Mouse (Mus musculus) adrenal gland, adult 18-20 months (tissue): ENCODE data around the gene Magi1. TPM values are rescaled to one million over a fixed set of nuclear protein-coding genes. Genes with fewer than 3 reads are reported as not detected.
A peak's percentile ranks its signal among the peaks of the same experiment; 100 is the strongest.

Source experiments
- DNase-seq, 2 experiments: peaks; one replicate each; pipeline ENCODE4 v3.0.0; 2021 to 2022; ENCODE audit warnings: low spot score in 2 of 2
- total RNA-seq, 2 experiments: library from RNA; stranded (reverse); gene quantifications; 1 replicate in 1 of 2; 2 replicates in 1 of 2; pipeline ENCODE4 v1.2.3; 2021

The Magi1 gene
- total RNA-seq, 2 experiments from 2014 or later, result 12.5 to 27.9 TPM

DNA sequence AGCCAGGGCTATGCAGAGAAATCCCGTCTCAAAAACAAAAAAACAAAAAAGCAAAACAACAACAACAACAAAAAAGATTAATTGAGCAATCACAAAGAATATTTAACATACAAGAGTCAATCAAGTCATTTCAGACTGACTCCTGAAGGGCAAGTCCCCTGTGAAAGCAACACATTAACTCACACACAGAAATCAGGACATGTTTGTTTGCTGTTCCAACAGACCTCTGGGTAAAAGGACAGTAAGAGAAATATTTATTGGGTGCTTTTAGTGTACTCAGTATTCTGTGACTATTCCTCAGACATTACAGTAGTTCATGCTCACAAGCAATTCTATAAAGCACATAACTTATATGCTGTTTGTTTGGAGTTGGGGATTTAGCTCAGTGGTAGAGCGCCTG lies 23.7 kb downstream of the Magi1 start:
- no peak for DNase-seq

DNA sequence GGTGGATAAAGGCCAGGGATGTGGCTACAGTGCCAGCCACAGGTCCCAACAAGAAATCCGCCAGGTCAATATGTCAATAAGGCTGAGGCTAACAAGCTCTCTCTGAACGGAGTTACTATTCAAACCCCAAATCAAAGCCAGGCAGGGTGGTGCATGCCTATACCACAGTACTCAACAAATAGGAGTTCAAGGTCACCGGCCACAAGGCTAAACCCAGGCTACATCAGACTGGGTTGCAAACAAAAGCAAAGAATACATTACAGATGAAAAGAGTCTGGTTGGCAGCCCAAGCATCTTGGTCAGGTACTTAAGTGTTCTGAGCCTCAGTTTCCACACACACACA lies 25.9 kb downstream of the Magi1 start:
- no peak for DNase-seq

DNA sequence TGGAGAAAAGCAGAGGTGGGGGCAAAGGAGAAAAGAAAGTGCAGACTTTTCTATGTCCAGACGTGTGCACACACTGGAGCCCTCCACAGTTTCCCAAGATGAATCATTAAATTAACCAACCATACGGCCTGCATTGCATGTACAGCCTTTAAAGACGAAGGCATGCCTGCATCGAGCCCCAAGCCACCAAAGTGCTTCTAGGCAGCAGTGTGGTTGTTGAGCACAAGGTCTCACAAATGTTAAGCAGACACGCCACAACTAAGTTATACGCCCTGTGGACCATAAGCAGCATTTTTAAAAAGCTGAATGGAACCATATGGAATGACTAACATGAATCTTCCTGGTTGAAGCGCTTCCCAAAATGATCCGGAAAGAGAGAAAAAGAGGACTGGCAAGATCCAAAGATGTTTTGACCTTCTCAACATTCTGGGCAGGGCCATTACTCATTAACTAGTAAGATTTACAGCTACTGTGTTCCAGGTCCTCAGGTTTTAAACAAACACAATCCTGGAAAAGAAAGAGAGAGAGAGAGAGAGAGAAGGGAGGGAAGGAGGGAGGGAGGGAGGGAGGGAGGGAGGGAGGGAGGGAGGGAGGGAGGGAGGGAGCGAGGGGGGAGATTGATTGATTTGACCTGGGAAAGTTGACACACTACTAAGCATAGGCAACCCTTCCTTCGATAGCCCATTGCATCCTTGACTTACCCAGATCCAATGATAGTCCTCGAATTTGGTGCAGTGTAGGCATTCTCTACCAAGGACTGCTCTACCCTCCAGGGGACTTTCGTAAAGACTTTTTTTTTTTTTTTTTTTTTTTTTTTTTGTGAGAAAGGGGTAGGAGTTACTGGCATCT lies 26.5 kb downstream of the Magi1 start:
- no peak for DNase-seq

DNA sequence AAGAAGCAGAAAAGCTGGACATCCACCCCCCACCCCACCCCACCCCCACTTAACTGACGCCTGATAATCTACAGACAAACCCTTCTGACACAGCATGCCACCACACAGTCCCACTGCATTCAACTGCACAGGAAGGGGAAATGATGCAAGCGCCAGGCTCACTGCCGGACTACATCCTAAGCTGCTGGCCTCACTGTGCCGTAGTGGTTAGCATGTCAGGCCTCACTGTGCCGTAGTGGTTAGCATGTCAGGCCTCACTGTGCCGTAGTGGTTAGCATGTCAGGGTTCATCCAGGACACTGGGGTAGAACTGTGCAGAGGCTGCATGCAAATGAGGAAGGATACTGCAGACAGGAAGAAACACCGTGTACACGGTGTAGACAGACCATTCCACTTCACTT lies 29.8 kb downstream of the Magi1 start:
- no peak for DNase-seq

DNA sequence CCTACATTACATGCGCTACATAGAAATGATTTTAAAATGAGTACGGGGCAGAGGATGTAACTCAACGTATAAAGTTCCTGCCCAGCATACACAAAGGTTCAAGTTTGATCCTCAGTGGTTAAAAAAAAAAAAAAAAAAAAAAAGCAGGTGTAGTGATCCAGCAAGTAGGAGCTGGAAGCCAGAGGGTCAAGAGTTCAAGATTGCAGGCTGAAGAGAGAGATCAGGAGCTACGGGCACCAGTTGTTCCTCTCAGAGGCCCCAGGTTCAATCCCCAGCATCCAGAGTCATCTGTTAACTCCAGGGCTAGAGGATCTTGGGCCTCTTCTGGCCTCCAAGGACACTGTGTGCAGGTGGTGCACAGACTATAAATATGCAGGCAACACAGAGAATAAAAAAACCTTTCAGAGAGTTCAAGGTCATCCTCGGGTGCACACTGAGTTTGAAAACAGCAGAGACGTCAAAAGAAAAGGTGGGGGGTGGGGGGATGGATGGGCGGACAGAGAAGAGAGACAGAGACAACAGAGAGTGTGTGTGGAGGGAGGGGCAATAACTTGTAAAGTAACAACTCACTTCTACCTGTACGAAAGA lies 32.3 kb downstream of the Magi1 start:
- DNase-seq, result no peak

DNA sequence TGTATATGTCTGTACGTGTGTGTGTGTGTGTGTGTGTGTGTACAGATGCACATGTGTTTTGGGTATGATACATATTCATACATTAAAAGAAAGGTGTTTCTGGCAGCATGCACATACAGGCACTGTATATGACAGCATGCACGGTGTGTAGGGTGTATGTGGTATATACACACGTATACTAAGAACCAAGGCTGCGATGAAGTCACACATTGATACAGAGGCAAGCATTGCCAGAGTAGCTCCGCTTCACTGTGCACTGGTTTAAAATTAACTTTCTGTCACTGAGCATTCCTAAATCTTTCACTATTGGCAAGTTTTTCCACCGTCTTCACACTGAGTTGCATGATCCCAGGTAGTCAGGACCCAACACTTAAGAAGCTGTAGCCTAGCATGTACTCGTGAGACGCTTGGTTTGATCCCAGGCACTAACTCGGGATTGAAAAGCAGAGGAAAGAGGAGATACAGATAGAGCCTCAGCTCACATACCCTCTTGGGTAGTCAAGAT lies 34.4 kb downstream of the Magi1 start:
- no peak for DNase-seq

DNA sequence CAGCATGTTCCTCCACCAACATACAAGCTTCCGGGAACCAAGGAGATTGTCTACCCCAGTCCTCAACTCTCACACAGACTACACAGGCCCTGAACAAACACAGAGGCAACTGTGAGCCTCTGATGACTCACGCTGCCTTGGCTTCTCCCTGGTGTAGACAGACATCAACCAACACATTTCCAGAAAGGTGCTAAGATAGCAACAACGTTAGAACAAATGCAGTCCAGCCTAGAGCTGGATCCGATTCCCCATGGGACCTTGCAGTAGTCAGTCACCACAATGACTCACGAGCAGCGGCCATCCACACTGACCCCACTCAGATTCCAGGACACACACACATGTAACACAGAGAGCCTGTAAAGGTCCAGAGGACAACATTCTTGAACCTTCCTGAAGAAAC lies 42.5 kb downstream of the Magi1 start:
- no peak for DNase-seq

DNA sequence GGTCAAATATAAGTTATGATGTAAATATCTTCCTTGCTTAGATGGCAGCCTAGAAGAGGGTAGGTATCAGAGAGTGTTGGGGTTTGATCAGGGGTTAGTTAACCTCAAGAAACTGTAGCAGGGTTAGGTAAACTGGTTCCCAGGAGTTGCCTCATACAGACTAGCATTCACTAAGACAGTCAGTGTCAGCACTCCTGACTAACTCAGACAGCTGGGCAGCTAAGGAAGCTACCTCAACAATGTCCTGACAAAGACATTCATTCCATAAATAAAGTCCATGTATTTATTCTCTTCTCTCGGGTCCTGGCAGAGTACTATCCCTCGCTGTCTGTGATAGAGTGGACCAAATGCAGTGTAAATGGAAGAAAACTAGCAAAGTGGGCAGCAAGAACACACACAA lies 45.1 kb downstream of the Magi1 start:
- no peak for DNase-seq

DNA sequence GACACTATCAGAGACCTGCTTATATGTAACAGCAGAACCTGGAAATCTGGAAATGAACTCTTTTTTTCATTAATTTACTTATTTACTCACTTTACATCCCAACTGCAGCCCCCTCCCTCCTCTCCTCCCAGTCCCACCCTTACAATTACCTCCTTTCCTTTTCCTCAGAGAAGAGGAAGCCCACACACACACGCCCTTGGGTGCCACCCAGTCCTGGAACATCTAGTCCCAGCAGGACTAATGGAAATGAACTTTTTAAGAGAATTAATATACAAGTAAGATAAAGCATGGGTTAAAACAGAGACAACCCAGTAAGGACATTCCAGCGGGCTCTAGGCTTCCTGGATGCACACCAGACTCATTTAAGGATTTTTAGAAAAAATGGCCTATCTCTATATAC lies 46.8 kb downstream of the Magi1 start:
- no peak for DNase-seq

DNA sequence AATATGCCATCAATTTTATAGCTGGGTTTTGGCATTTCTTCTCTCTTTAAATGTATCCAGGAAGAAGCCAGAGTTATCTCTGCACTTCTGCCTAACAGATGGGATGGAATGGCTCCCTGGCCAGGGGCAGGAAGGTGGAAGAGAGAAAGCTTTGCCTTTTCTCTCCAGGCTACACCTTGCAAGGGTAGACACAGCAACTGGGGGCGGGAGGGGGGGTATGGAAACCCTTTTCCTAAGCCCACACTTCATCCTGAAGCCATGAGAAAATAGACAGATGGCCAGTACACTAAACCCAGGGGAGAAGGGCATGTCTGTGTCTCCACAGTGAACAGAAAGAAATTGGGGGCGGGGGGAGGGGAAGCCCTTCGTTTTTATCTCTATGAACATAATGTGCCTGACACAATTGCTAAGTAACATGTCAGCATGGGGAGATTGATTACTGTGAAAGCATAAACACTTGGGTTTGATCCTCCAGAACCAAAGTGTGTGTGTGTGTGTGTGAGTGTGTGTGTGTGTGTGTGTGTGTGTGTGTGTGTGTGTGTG lies 51.4 kb downstream of the Magi1 start:
- DNase-seq, result no peak

DNA sequence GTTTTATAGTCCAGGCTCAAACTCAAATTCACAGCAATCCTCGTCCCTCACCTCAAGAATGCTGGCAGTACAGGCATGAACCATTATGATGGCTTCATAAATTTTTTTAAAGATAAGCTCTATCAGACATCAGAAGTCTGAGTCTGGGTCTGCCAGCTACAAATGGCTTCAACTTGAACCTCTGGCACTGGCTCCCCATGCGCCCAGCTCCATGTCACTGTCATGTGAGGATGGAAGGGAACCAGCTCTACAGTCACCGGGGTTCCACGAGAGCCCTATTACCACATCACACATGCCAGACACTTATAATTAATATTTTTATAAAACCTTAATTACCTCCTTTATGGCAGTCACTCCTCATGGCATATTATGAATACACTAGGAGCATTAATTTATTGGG lies 51.9 kb downstream of the Magi1 start:
- no peak for DNase-seq

DNA sequence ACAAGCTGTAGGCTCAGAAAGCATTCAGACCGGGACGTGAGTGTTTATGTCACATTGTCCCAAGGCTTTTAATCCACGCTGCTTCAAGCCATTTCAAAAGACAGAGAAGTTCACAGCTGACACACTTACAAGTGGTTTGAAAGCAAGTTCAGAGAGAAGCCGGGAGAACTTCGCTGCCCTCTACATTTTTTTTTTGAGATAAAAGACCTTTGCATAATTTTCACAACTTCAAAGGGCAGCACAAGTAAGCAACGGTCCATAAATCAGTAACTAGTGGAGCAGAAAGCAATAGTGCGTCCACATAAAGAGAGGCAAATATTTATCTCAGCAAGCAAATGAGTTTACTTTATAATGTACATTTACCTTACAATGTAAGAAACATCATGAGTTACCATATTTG lies 52.4 kb downstream of the Magi1 start:
- DNase-seq, result no peak

DNA sequence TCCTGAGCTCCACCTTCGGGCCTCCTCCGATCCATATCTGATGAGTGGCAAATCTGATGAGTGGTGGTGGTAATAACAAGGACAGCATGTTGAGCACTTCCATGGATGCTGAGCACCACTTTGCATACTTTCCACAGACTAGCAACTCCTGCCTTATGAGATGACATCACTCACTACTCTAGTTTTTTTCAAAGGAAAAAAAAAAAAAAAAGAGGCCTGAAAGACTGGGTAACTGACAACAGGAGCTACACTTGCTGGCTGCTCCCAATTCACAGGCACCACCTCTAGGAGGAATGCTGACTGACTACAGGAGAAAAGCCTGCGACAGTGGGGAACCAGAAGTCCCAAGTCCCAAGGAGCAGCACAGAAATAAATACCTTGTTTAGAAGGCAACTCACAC lies 52.8 kb downstream of the Magi1 start:
- no peak for DNase-seq

DNA sequence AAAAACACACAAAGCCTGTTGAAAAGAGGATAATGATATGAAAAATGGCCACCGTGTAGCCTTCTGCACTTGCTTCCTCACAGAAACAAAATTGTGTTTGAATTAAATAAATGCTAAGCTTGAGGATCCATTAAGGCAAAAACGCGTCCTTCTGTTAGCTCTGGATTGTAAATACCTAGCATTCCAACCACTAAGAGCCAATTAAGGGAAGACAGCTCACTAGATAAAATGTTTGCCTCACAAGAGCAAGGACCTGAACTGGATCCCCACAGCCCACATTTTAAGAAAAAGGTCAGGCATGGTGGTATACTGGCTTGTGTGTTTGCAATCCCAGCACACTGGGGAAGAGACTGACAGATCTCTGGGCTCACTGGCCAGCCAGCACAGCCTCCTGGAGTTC lies 53.6 kb downstream of the Magi1 start:
- DNase-seq, result no peak

DNA sequence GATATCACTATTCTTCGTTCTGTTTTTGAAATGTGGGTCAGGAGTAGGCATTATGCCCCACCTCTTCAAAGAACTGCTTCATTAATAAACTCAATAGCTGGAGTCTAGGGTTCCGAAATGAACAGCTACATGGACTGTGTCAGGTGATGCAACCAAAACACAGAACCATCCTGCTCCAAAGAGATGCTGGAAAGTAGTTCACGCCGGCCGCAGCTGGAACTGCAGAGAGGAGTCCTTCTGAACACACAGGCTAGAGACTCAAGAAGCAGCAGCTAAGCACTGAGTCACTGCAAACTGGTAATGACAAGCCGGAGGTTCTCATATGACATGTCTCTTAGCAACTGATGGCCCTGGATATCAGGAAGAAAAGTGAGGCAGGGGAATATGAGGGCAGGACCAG lies 57.5 kb downstream of the Magi1 start:
- DNase-seq, result no peak

DNA sequence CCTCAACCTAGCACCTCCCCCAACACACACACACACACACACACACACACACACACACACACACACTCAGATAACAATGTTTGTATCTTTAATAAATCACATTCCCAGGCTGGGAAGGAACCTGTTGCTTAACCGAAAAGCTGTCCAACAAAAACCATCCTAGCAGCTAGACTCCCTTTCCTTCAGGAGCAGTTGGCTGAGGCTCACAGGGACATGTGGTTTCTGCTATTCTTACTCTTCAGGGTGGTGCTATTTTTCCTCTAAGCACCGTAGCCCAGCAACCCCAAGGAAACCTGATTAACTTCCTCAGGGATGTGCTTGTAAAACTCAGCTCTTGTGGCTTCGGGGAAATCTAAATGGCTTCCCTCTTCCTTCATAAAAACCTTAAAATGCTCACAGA lies 57.9 kb downstream of the Magi1 start:
- DNase-seq, result no peak

DNA sequence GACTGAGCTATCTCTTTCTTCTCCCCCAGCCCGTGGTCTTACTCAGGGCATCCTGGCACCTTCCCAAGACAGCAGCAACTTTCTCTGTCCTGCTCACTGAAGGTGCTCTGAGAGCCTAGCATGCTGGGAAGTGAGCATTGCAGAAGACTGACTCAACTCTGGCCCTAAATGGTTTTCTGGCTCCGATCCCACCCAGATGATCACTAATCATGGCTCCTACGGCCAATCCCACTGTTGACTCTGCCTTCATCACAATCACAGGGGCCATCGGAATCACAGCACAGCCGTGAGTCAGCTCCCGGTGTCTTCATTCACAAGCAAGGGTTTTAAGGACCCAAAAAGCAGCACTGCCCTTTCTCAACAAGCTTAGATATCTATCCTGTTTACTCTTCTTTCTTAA lies 58.6 kb downstream of the Magi1 start:
- DNase-seq, result peak in 1 of 2 experiments; percentile 18

DNA sequence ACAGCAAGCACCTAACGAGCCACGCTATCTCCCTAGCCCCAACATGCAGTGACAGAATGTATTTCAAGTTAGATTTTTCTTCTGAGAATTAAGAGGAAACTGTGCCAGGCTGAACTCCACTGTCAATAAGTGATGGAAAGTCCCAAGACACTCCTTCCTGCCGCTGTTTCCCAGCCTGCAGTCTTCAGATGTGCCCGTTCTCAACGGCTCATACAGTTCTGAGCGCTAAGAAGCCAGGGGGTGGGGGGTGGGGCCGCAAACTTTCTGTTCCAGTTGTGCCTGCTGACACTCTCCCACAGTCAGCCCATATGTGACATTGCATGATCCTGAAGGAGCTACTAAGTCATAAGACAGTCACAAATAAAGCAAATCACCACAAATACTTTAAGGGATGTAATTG lies 61.5 kb downstream of the Magi1 start:
- DNase-seq, result no peak

DNA sequence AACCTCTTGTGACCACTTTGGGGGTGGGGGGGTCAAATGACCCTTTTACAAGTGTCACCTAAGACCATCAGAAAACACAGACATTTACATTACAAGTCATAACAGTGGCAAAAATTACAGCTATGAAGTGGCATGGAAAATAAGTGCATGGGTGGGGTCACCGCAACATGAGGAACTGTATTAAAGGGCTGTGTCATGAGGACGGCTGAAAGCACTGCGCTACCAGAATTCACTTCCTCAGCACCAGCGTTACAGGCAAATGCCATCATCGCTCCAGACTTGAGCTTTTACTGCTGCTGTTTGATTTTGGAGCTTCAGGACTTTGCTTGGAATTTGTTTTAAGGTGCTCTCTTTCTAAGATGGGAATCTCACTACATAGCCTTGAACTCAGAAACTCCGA lies 62.0 kb downstream of the Magi1 start:
- DNase-seq, result no peak

DNA sequence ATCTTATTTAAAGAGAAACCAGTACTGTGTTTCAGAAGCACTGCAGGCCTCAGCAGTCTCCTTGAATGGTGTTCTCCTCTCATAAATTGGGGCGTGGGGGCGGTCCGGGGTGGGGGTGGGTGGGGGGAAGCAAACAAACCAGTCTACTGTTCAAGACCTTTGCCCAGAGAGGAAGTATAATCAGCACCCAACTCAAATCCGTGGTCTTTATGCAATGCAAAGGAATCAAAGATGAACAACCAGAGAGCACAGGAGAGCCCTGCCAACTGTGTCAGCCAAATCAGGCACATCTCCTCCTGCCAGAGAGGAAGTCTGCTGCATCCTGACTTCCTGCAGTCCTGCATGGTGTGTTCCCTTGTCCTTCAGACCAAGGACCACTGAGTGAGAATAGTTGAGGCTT lies 65.6 kb downstream of the Magi1 start:
- DNase-seq, result no peak

DNA sequence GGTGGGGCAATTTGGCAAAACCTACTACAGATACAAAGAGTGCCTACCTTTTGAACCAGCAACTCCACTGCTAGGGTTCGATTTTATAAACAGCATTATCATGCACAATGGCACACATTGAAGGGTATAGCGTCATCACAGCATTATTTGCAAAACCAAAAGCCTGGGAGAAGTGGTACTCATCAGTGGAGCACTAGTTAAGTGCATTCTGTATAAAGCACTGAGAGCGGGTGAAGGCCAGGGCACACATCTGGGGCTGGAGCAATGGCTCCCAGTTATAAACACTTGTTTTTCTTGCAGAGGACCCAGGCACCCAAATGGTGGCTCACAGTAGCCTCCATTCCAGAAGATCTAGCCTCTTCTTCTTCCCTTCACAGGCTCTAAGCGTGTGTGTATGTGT lies 67.9 kb downstream of the Magi1 start:
- no peak for DNase-seq

DNA sequence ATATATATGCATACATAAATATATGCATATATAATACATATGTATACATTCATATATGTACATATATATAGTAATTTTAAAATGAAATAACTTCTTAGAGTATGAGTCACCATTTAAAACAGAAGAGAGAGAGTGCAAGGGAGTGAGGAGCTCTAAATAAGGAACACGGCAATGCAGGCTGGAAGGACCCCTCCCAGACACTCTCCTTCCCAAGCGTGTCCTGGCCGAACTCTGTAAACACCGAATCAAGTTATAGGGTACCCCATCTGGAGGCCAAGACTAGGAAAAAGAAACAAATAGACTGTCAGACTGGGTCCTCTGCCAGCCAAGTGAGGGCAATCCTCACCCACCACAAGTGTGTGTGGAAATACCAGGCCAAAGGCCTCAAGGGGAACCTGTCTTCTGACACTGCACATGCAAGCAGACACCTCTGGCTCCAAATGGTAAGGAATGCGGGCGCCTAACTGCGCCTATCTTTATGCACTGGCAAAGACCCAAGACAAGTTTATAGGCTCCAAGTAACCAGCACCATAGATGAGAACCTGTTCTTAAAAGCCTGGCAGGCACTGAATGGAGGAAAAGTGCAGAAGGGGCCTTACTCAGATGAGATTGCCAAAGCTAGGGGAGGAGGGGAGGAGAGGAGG lies 68.7 kb downstream of the Magi1 start:
- DNase-seq, result no peak
